Mouse (Mus musculus) spleen, adult 2 months (tissue): Measurements from ENCODE around the gene Ccm2l.

Experiments
- CTCF ChIP-seq: fragments of 200-500 bp; IDR thresholded peaks from 2 replicates; pipeline ENCODE4 v1.5.1; 2011; ENCODE audit warnings: mild to moderate bottlenecking, inconsistent platforms; ENCODE audit not compliant: insufficient read depth, insufficient read length, insufficient replicate concordance; ENCODE audit errors: extremely low read depth
- POLR2A ChIP-seq: fragments of 200-500 bp; IDR thresholded peaks from 2 replicates; pipeline ENCODE4 v1.6.1; 2011; ENCODE audit warnings: low read depth, low read length, inconsistent platforms

GRCm38 (mm10) chr2:153089316-153089715 lies 23.6 kb downstream of the Ccm2l start:
- no peak for TF ChIP-seq CTCF
- TF ChIP-seq POLR2A = no peak
